Mouse (Mus musculus) ES-E14 (cell line): Measurements from ENCODE around the gene Rxra. TPM values are rescaled to one million over a fixed set of nuclear protein-coding genes. Genes with fewer than 3 reads are reported as not detected.

Experiments
- DNase-seq: peaks from one replicate; pipeline ENCODE4 v3.0.0-alpha.2; 2013; ENCODE audit warnings: low read depth, low spot score
- H3K27ac ChIP-seq: 2 replicates; pipeline ENCODE4 v1.5.1; 2012; ENCODE audit warnings: low read depth, mild to moderate bottlenecking, low read length, moderate library complexity, mixed read lengths; ENCODE audit not compliant: poor library complexity, insufficient read depth, severe bottlenecking
- H3K36me3 ChIP-seq: 2 replicates; pipeline ENCODE4 v1.6.1; 2012; ENCODE audit warnings: mild to moderate bottlenecking, low read length, moderate library complexity, mixed read lengths; ENCODE audit not compliant: control insufficient read depth, poor library complexity, insufficient read depth, severe bottlenecking
- H3K4me1 ChIP-seq, 2 experiments: fragments of 150-350 bp in 1 of 2; sonication (generic) in 1 of 2; 2 replicates each; pipeline ENCODE4 v1.6.1; 2012; ENCODE audit warnings: low read length in 2 of 2, mild to moderate bottlenecking in 1 of 2, mixed read lengths in 1 of 2; ENCODE audit not compliant: control insufficient read depth in 2 of 2, insufficient read depth in 2 of 2, poor library complexity in 1 of 2
- H3K4me3 ChIP-seq, 2 experiments: fragments of 150-350 bp in 1 of 2; sonication (generic) in 1 of 2; 2 replicates each; pipeline ENCODE4 v1.5.1; 2012; ENCODE audit warnings: low read length in 2 of 2, low read depth in 1 of 2, mild to moderate bottlenecking in 1 of 2, mixed read lengths in 1 of 2; ENCODE audit not compliant: insufficient read depth in 1 of 2, poor library complexity in 1 of 2, severe bottlenecking in 1 of 2
- H3K9ac ChIP-seq: 2 replicates; pipeline ENCODE4 v1.6.1; 2012; ENCODE audit warnings: low read depth, mild to moderate bottlenecking, low read length, mixed read lengths; ENCODE audit not compliant: poor library complexity, insufficient read depth, severe bottlenecking
- H3K9me3 ChIP-seq: fragments of 150-350 bp; sonication (generic); 2 replicates; pipeline ENCODE4 v1.6.1; 2012; ENCODE audit warnings: low read depth, mild to moderate bottlenecking, low read length; ENCODE audit not compliant: control insufficient read depth, insufficient read depth
- CHD2 ChIP-seq: IDR thresholded peaks from 2 replicates; pipeline ENCODE4 v1.6.1; 2014; ENCODE audit warnings: mild to moderate bottlenecking, low read depth, low read length, inconsistent platforms
- HCFC1 ChIP-seq: IDR thresholded peaks from 2 replicates; pipeline ENCODE4 v1.6.1; 2012; ENCODE audit warnings: low read length, inconsistent platforms, borderline replicate concordance; ENCODE audit not compliant: insufficient read depth
- MAFK ChIP-seq: IDR thresholded peaks from 2 replicates; pipeline ENCODE4 v1.6.1; 2014; ENCODE audit warnings: mild to moderate bottlenecking, low read depth, low read length, inconsistent platforms; ENCODE audit not compliant: insufficient read depth
- ZC3H11A ChIP-seq: IDR thresholded peaks from 2 replicates; pipeline ENCODE4 v1.6.1; 2012; ENCODE audit warnings: low read depth, mild to moderate bottlenecking, inconsistent platforms, low read length, borderline replicate concordance
- ZNF384 ChIP-seq: IDR thresholded peaks from 2 replicates; pipeline ENCODE4 v1.6.1; 2012; ENCODE audit warnings: low read depth, low read length, inconsistent platforms
- in situ Hi-C, 2 experiments: fragments of 600-800 bp; cut with MboI; formaldehyde crosslinking; loops; one replicate each; pipeline ENCODE4 v1.15.1; 2025; ENCODE audit warnings: low sequenced_read_pairs in 2 of 2, inconsistent platforms in 1 of 2; ENCODE audit not compliant: unreplicated experiment in 2 of 2
- total RNA-seq: library from RNA; depleted of rRNA; stranded (reverse); fragments of 300-350 nt; gene quantifications from 2 replicates; pipeline ENCODE4 v1.2.3, GENCODE M21; 2012

Rxra gene
- total RNA-seq, 1 experiment, result 21.0 TPM

GRCm38 (mm10) chr2:27767773-27768172 lies 91.5 kb downstream of the Rxra start:
- Histone ChIP-seq H3K4me3 (no peak overlapping the region), H3K27ac (no peak overlapping the region), H3K9ac (no peak overlapping the region), H3K36me3 (no peaks in the 10 kb centered on the region), H3K4me1 (peaks cover 0 to 5% of the 10 kb centered on the region in 2 experiments; a peak in 1 of 4 replicates), H3K9me3 (no peaks in the 10 kb centered on the region)
- no peak for DNase-seq
- TF ChIP-seq MAFK (0 out of 2 replicates have a peak, but pooled peaks have one; percentile 41), CHD2 (no peak)
- in situ Hi-C loops, result loop anchor here (25.0 kb wide), 1 partner anchor 480 kb away; no protein-coding TSS in a partner anchor

- no peak for DNase-seq
- Histone ChIP-seq H3K4me3 (no peak overlapping the region), H3K27ac (no peak overlapping the region), H3K9ac (no peak overlapping the region), H3K36me3 (no peaks in the 10 kb centered on the region), H3K9me3 (no peaks in the 10 kb centered on the region), H3K4me1 (0 out of 4 replicates have a peak, but pooled peaks cover 0 to 2% of the 10 kb centered on the region in 2 experiments)
- in situ Hi-C loops, result loop anchor here (10.0 to 25.0 kb wide), 3 partner anchors 205 to 645 kb away; no protein-coding TSS in a partner anchor
- TF ChIP-seq ZC3H11A, result no peak
- no peak for TF ChIP-seq MAFK
- TF ChIP-seq ZNF384, result no peak
Measured at GRCm38 (mm10) chr2:27769701-27770100, 93.5 kb downstream of the Rxra start.

GRCm38 (mm10) chr2:27770205-27770604 lies 94.0 kb downstream of the Rxra start:
- H3K4me3 ChIP-seq, result no peak overlapping the region
- TF ChIP-seq ZC3H11A (peak; percentile 66; the same call in 1 of the 2 replicates), ZNF384 (no peak)
- DNase-seq, result peak; percentile 60
- H3K4me1 ChIP-seq, result 0 out of 4 replicates have a peak, but pooled peaks cover 0 to 2% of the 10 kb centered on the region in 2 experiments
- H3K36me3 ChIP-seq, result no peaks in the 10 kb centered on the region
- H3K27ac ChIP-seq, result no peak overlapping the region
- in situ Hi-C loops, result loop anchor here (10.0 to 25.0 kb wide), 3 partner anchors 205 to 645 kb away; no protein-coding TSS in a partner anchor
- H3K9me3 ChIP-seq, result no peaks in the 10 kb centered on the region
- H3K9ac ChIP-seq, result no peak overlapping the region

GRCm38 (mm10) chr2:27771936-27772335 lies 95.7 kb downstream of the Rxra start:
- Histone ChIP-seq H3K36me3 (no peaks in the 10 kb centered on the region), H3K9ac (no peak overlapping the region), H3K4me3 (no peak overlapping the region), H3K27ac (no peak overlapping the region), H3K4me1 (0 out of 4 replicates have a peak, but pooled peaks cover 0 to 2% of the 10 kb centered on the region in 2 experiments), H3K9me3 (no peaks in the 10 kb centered on the region)
- in situ Hi-C loops, result loop anchor here (10.0 to 25.0 kb wide), 3 partner anchors 203 to 643 kb away; no protein-coding TSS in a partner anchor
- no peak for TF ChIP-seq HCFC1
- no peak for TF ChIP-seq ZNF384
- TF ChIP-seq MAFK, result no peak
- TF ChIP-seq CHD2, result no peak
- TF ChIP-seq ZC3H11A, result peak; percentile 68; the same call in 1 of the 2 replicates
- DNase-seq, result peak; percentile 61

GRCm38 (mm10) chr2:27772841-27773388 lies 96.7 kb downstream of the Rxra start:
- Histone ChIP-seq H3K27ac (no peak overlapping the region), H3K36me3 (no peaks in the 10 kb centered on the region), H3K9me3 (no peaks in the 10 kb centered on the region), H3K4me1 (0 out of 4 replicates have a peak, but pooled peaks cover 0 to 2% of the 10 kb centered on the region in 2 experiments), H3K9ac (no peak overlapping the region), H3K4me3 (no peak overlapping the region)
- in situ Hi-C loops, result loop anchor here (10.0 to 25.0 kb wide), 3 partner anchors 202 to 642 kb away; no protein-coding TSS in a partner anchor
- TF ChIP-seq HCFC1 (no peak), CHD2 (no peak), MAFK (no peak), ZNF384 (no peak), ZC3H11A (no peak)
- no peak for DNase-seq
